Mouse (Mus musculus) liver, adult 2 months (tissue): Measurements from ENCODE around the gene Sgms1. TPM values are rescaled to one million over a fixed set of nuclear protein-coding genes. Genes with fewer than 3 reads are reported as not detected.

Experiments
- DNase-seq: peaks from one replicate; pipeline ENCODE4 v3.0.0-alpha.2; 2011; ENCODE audit warnings: low read depth, low spot score; ENCODE audit errors: extremely low read depth
- H3K27ac ChIP-seq: fragments of 200-500 bp; replicated peaks from 2 replicates; pipeline ENCODE4 v1.5.1; 2012; ENCODE audit warnings: low read depth, mild to moderate bottlenecking, control low read depth, inconsistent platforms, low read length; ENCODE audit not compliant: insufficient read depth
- H3K27me3 ChIP-seq: fragments of 200-500 bp; 2 replicates; pipeline ENCODE4 v1.6.1; 2012; ENCODE audit warnings: mild to moderate bottlenecking, moderate library complexity, low read length, inconsistent platforms; ENCODE audit not compliant: control insufficient read depth, insufficient read depth
- H3K36me3 ChIP-seq: fragments of 200-500 bp; 2 replicates; pipeline ENCODE4 v1.6.1; 2012; ENCODE audit warnings: low read length, inconsistent platforms; ENCODE audit not compliant: control insufficient read depth, insufficient read depth
- H3K4me1 ChIP-seq: fragments of 200-500 bp; 2 replicates; pipeline ENCODE4 v1.6.1; 2011; ENCODE audit warnings: low read length; ENCODE audit not compliant: control insufficient read depth, insufficient read depth
- H3K4me3 ChIP-seq: fragments of 200-500 bp; 2 replicates; pipeline ENCODE4 v1.5.1; 2011; ENCODE audit warnings: low read depth, mild to moderate bottlenecking, control low read depth, low read length, moderate library complexity; ENCODE audit not compliant: insufficient read depth
- H3K79me2 ChIP-seq: fragments of 200-500 bp; 2 replicates; pipeline ENCODE4 v1.6.1; 2012; ENCODE audit warnings: inconsistent platforms, mild to moderate bottlenecking, low read length, moderate library complexity; ENCODE audit not compliant: control insufficient read depth, insufficient read depth
- H3K9ac ChIP-seq: fragments of 200-500 bp; 2 replicates; pipeline ENCODE4 v1.6.1; 2012; ENCODE audit warnings: low read depth, mild to moderate bottlenecking, control low read depth, inconsistent platforms, low read length
- CTCF ChIP-seq: fragments of 200-500 bp; IDR thresholded peaks from 2 replicates; pipeline ENCODE4 v1.5.1; 2011; ENCODE audit warnings: low read depth, low read length, control low read depth
- POLR2A ChIP-seq: fragments of 200-500 bp; IDR thresholded peaks from 2 replicates; pipeline ENCODE4 v1.6.1; 2011; ENCODE audit warnings: low read length, control low read depth; ENCODE audit not compliant: insufficient read depth; ENCODE audit errors: extremely low read depth
- WGBS: fragments of 180-500 bp; shearing (Covaris S2); methylation state at CpG from one replicate; pipeline ENCODE4 v1.1.7; 2018; 5-methylcytosine and 5-hydroxymethylcytosine counted together
- polyA plus RNA-seq: library from polyadenylated mRNA; depleted of rRNA; stranded (reverse); fragments of >200 nt; gene quantifications from 2 replicates; pipeline ENCODE4 v1.2.3, GENCODE M21; 2012
- total RNA-seq: library from RNA; depleted of rRNA; stranded (reverse); fragments of >200 nt; gene quantifications from 2 replicates; pipeline ENCODE4 v1.2.3, GENCODE M21; 2014

The Sgms1 gene
- total and polyA plus RNA-seq, 2 experiments: 6.5 to 26.7 TPM

- Histone ChIP-seq H3K27me3 (no peaks in the 10 kb centered on the region), H3K4me1 (peaks cover 1% of the 10 kb centered on the region; the same call in 1 of the 2 replicates), H3K4me3 (no peak overlapping the region), H3K36me3 (no peaks in the 10 kb centered on the region), H3K79me2 (peaks cover 9% of the 10 kb centered on the region; the same call in 1 of the 2 replicates), H3K27ac (no peak overlapping the region), H3K9ac (no peak overlapping the region)
- no peak for DNase-seq
- TF ChIP-seq CTCF: no peak
- 86% methylated on average over 11 of the region's 11 CpGs for WGBS
These were observed 150.6 kb downstream of the Sgms1 start for GRCm38 (mm10) chr19:32238722-32239458.

- H3K27ac ChIP-seq: no peak overlapping the region
- no peak for DNase-seq
- no peak overlapping the region for H3K9ac ChIP-seq
- no peaks in the 10 kb centered on the region for H3K27me3 ChIP-seq
- WGBS: 82% methylated on average over 5 of the region's 5 CpGs
- H3K36me3 ChIP-seq: no peaks in the 10 kb centered on the region
- peaks cover 1% of the 10 kb centered on the region; the same call in 1 of the 2 replicates for H3K4me1 ChIP-seq
- H3K4me3 ChIP-seq: no peak overlapping the region
- no peak for TF ChIP-seq CTCF
- TF ChIP-seq POLR2A: no peak
- peaks cover 9% of the 10 kb centered on the region; the same call in 1 of the 2 replicates for H3K79me2 ChIP-seq
These were observed 151.8 kb downstream of the Sgms1 start for GRCm38 (mm10) chr19:32237685-32238084.

- 81% methylated on average over 3 of the region's 3 CpGs for WGBS
- H3K27me3 ChIP-seq: no peaks in the 10 kb centered on the region
- H3K36me3 ChIP-seq: no peaks in the 10 kb centered on the region
- H3K4me1 ChIP-seq: peaks cover 1% of the 10 kb centered on the region; the same call in 1 of the 2 replicates
- H3K9ac ChIP-seq: no peak overlapping the region
- DNase-seq: no peak
- no peak overlapping the region for H3K27ac ChIP-seq
- TF ChIP-seq POLR2A: no peak
- TF ChIP-seq CTCF: no peak
- peaks cover 6% of the 10 kb centered on the region; the same call in 1 of the 2 replicates for H3K79me2 ChIP-seq
- no peak overlapping the region for H3K4me3 ChIP-seq
These were observed 152.3 kb downstream of the Sgms1 start for GRCm38 (mm10) chr19:32237173-32237583.

GRCm38 (mm10) chr19:32234717-32235434 is 154.6 kb downstream of the Sgms1 start:
- H3K27ac ChIP-seq: no peak overlapping the region
- no peak for DNase-seq
- H3K4me3 ChIP-seq: no peak overlapping the region
- no peaks in the 10 kb centered on the region for H3K27me3 ChIP-seq
- H3K4me1 ChIP-seq: no peaks in the 10 kb centered on the region; the same call in 1 of the 2 replicates
- peaks cover 6% of the 10 kb centered on the region; the same call in 1 of the 2 replicates for H3K79me2 ChIP-seq
- H3K36me3 ChIP-seq: no peaks in the 10 kb centered on the region
- H3K9ac ChIP-seq: no peak overlapping the region
- no peak for TF ChIP-seq POLR2A
- TF ChIP-seq CTCF: no peak
- WGBS: 85% methylated on average over 6 of the region's 6 CpGs

- H3K27me3 ChIP-seq: no peaks in the 10 kb centered on the region
- DNase-seq: no peak
- no peak overlapping the region for H3K27ac ChIP-seq
- H3K4me3 ChIP-seq: no peak overlapping the region
- WGBS: 89% methylated on average over 10 of the region's 10 CpGs
- TF ChIP-seq POLR2A (no peak), CTCF (no peak)
- peaks cover 9% of the 10 kb centered on the region; the same call in 1 of the 2 replicates for H3K79me2 ChIP-seq
- no peaks in the 10 kb centered on the region for H3K36me3 ChIP-seq
- H3K4me1 ChIP-seq: no peaks in the 10 kb centered on the region
- H3K9ac ChIP-seq: no peak overlapping the region
These were observed 158.2 kb downstream of the Sgms1 start for GRCm38 (mm10) chr19:32231292-32231691.

GRCm38 (mm10) chr19:32230798-32231197 is 158.7 kb downstream of the Sgms1 start:
- no peaks in the 10 kb centered on the region for H3K27me3 ChIP-seq
- H3K4me3 ChIP-seq: no peak overlapping the region
- H3K4me1 ChIP-seq: no peaks in the 10 kb centered on the region
- no peak overlapping the region for H3K9ac ChIP-seq
- no peak for DNase-seq
- 88% methylated on average over 5 of the region's 5 CpGs for WGBS
- TF ChIP-seq POLR2A: no peak
- TF ChIP-seq CTCF: no peak
- no peak overlapping the region for H3K27ac ChIP-seq
- H3K79me2 ChIP-seq: peaks cover 9% of the 10 kb centered on the region; the same call in 1 of the 2 replicates
- no peaks in the 10 kb centered on the region for H3K36me3 ChIP-seq
